Mouse (Mus musculus): ENCODE results near the gene Ltbp4.

Ltbp4 gene

DNA sequence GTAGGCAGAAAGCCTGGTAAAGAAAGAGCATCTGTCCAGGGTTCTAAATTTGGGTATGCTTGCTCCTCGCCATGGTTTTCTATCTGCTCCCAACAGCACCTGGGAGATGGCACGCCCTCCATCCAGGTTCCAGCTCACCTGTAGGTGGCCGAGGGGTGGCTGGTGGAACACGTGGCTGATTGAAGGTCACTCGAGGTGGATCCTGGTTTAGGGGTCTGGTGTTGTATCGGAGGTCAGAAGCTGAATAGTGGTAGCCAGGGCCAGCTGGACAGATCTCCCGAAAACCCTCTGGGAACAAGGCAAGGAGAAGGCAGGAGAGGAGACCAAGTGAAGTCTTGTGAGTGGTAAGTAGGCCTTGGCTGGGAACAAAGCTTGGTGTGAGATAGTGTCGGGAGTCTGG lies 10.0 kb downstream of the Ltbp4 start:
- no peak for DNase-seq (ENCODE audit: low spot score)

DNA sequence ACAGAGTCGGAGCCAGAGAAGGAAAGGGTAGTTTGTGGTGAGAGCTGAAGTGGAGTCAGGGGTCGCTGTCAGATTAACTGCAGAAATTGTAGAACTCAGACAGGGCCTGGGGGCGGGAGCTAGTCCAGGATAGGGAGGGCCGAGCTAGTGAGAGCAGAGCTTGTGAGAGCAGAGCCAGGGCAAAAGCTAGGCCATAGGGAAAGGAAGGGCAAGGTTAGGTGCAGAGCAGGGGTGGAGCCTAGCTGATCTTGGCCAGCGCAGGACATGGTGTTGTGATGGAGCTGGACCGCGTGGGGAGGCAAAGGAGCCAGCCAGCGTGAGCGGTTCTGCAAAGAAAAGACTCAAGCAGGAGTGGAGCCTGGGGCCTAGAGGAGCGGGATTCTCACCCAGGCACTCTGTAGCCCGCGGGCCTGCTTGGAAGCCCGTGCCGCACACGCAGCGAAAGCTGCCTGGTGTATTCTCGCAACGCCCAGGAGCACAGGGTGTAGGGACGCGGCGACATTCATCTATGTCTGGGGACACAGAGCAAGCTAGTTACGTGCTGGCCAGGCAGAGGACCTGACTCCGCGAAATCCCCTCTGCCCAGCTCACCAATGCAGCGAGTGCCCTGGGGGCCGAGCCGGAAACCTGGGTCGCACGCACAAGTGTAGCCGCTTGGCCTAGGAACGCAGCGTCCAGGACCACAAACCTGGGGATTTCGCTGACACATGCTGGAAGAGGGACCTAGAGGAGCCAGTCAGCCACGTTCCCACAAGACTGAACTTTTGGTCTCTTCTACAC lies 11.2 kb downstream of the Ltbp4 start:
- no peak for DNase-seq (ENCODE audit: low spot score)

DNA sequence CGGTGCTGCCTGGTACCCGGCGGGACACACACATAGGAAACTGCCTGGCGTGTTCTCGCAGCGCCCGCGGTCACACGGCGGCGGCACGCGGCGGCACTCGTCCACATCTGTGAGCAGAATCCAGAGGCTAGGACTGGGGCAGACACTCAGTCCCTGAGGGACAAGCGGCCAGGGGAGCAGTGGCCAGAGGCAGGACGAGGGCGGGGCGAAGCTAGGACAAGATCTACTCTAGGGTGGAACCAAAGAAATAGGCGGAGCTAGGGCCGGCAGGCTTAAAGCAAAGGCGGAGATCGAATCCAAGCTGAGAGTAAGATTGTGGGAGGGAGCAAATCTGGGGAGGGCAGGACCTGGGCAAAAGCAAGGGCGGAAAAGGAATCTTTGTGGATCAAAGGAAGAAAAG lies 11.8 kb downstream of the Ltbp4 start:
- DNase-seq (ENCODE audit: low spot score) = no peak

DNA sequence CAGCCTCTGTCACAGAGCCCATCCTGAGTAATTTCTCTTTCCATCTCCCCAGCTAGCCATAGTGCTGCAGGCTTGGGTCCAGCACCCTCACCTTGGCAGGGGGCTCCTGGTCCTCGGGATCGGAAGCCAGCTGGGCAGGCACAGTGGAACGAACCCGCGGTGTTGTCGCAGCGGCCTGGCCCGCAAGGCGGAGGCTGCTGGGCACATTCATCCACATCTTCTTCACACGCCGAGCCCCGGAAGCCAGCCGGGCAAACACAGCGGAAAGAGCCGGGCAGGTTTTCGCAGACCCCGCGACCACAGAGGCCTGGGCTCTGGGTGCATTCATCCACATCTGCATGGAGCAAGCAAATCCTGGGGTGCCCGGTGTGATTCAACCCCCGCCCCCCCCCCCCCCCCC lies 12.6 kb downstream of the Ltbp4 start:
- DNase-seq (ENCODE audit: low spot score) = no peak

DNA sequence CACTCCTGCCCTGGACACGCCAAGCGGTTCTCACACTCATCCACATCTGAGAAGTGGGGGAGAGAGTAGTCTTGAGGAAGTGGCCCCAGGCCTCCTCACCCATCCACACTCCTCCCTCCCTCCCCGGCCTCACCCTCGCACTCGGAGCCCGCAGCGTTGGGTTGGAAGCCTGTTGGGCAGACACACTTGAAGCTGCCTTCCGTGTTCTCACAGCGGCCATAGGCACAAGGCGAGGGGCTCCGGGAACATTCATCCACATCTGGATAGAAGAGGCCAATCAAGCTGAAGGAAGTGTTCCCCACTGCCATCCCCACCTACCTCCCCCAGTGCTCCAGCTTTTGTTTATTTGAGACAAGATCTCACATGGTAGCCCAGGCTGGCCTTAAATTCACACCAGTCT lies 13.3 kb downstream of the Ltbp4 start:
- DNase-seq (ENCODE audit: low spot score) = no peak

GRCm38 (mm10) chr7:27323001-27323400 lies 14.5 kb downstream of the Ltbp4 start:
- DNase-seq (ENCODE audit: low spot score) = no peak

GRCm38 (mm10) chr7:27322291-27322690 lies 15.2 kb downstream of the Ltbp4 start:
- no peak for DNase-seq (ENCODE audit: low spot score)

- no peak for DNase-seq (ENCODE audit: low spot score)
Observed at GRCm38 (mm10) chr7:27319411-27319810, 18.1 kb downstream of the Ltbp4 start.

GRCm38 (mm10) chr7:27315958-27316357 lies 21.5 kb downstream of the Ltbp4 start:
- no peak for DNase-seq (ENCODE audit: low spot score)

GRCm38 (mm10) chr7:27314393-27314792 lies 23.1 kb downstream of the Ltbp4 start:
- no peak for DNase-seq (ENCODE audit: low spot score)

- no peak for DNase-seq (ENCODE audit: low spot score)
Observed at GRCm38 (mm10) chr7:27311651-27312284, 25.7 kb downstream of the Ltbp4 start.

DNA sequence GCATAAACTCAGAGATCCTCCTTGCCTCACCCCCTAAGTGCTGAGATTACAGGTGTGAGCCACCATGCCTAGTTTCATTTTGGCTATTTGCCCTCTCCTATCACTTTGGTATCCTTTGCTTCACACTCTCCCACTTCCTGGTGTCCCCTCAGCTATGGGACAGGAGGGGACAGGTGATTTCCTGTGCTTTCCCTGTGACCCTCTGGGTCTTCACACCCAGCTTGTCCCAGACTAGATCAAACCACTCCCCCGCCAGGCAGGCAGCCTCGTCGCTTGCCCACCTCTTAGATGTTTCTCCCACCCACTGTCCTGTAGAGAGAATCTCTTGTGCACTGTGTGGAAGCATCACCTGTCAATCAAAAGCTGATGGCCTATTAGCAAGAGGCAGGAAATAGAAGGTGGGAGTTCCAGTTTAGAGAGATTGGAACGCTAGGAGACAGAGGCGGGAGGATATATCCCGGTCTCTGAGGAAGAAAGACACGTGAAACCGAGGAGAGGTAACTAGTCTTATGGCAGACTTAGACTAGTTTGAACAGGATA lies 26.4 kb downstream of the Ltbp4 start:
- DNase-seq (ENCODE audit: low spot score) = no peak

DNA sequence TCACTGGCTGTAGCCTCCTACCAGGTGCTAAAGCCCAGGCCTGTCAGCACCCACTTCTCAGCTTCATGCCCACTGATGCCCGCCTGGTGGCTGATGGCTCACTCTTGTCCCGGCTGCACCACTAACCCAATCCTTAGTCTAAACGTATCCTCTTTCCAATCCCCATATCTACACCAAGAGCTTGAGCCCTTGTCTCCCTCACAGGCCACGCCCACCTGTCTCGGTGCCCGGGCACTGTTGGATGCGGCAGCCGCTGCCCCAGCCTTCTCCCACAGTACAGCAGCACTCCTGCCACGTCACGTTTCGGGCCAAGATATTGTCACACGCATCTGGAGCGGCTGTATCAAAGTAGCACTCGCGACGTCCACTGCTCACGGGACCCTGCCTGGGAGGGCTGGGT lies 27.2 kb downstream of the Ltbp4 start:
- no peak for DNase-seq (ENCODE audit: low spot score)

GRCm38 (mm10) chr7:27309832-27310231 lies 27.7 kb downstream of the Ltbp4 start:
- no peak for DNase-seq (ENCODE audit: low spot score)

DNA sequence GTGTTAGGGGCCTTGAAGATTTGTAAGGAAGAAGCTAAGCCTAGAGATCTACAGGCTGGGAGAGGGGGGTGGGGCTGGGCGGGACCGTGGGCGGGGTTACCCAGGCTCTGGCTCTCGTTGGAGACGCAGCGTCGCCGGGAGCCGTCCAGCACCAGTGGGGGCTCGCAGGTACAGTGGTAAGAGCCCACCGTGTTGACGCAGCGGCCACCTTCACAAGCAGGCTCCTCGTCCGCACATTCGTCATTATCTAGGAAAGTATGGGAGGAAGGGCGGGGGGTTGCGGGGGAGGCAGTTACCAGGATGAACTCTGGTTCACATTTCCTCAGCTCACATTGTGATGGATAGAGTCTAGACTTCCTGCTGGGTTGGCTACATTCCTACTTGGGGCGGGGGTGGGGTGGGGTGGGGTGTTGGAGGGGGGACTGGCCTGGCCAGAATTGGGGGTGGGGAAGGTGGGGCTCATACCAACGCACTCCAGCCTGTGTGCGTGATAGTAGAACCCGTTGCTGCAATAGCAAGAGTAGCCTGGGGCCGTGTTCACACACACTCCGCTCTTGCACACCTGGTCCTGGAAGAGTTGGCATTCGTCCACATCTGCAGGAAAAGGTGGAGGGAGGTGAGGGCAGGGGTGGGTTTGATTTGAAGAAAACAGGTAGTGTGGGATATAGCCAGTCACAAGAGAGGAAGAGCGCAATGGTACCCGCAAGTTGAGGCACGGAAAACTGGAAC lies 28.5 kb downstream of the Ltbp4 start:
- no peak for DNase-seq (ENCODE audit: low spot score)

DNA sequence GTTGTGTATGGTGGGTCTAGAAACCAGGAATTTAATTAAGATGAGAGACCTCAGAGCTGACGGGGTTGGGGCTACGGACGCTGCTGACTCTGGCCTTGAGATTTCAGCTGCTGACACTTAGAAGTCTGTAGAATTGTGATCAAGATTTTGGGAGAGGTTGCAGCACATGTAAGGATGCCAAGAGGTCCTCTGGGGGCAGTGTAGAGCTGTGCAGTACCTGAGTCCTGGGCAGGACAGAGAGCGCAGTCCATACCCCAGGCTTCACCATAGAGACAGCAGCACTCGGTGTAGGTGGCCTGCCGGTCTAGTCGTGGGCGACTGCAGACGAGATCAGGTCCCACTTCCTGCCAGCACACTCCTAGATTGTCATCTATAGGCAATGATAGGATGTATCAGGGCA lies 29.9 kb downstream of the Ltbp4 start:
- DNase-seq (ENCODE audit: low spot score) = no peak

GRCm38 (mm10) chr7:27306161-27307160 lies 31.0 kb downstream of the Ltbp4 start:
- DNase-seq (ENCODE audit: low spot score) = no peak

GRCm38 (mm10) chr7:27305091-27305730 lies 32.3 kb downstream of the Ltbp4 start:
- no peak for DNase-seq (ENCODE audit: low spot score)

GRCm38 (mm10) chr7:27302172-27302571 lies 35.3 kb downstream of the Ltbp4 start:
- DNase-seq (ENCODE audit: low spot score) = peak; percentile 32

- no peak for DNase-seq (ENCODE audit: low spot score)
Observed at GRCm38 (mm10) chr7:27300801-27301200, 36.7 kb downstream of the Ltbp4 start.

GRCm38 (mm10) chr7:27300351-27300750 lies 37.1 kb downstream of the Ltbp4 start:
- DNase-seq (ENCODE audit: low spot score) = no peak

All from left cerebral cortex, adult 11 months (tissue).